Mouse (Mus musculus): ENCODE data around the gene Smo.
"Not testable (repeated sequence)": the region's sequence is repeated elsewhere in the genome, so short reads cannot be mapped to it uniquely, and the experiment has no call there.

The Smo gene

DNA sequence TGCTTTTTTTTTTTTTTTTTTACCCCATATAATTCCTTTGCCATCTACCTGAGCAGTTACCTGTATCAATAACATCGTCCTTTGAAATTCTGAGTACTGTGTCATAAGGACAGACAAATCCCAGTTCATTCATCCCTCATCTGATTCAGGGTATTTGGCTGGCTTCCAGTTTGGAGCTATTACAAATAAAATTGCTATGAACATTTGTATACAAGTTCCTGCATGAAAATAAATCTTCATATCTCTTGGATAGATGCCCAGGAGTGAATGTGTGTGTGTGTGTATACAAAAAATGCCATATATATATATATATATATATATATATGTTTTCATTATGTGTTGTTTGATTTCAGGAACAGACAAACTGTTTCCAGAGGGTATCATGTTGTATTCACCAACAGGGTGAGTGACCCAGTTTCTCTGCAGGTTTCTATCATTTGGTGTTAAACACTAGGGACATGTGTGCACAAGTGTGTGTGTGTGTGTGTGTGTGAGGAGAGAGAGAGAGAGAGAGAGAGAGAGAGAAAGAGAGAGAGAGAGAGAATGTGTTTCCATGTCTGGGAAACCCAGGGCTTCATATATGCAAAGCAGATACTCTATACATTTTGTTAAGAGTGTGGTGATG, 8.6 kb upstream of the Smo start:
- DNase-seq (ENCODE audit: low spot score in 2 of 2) = no peak

DNA sequence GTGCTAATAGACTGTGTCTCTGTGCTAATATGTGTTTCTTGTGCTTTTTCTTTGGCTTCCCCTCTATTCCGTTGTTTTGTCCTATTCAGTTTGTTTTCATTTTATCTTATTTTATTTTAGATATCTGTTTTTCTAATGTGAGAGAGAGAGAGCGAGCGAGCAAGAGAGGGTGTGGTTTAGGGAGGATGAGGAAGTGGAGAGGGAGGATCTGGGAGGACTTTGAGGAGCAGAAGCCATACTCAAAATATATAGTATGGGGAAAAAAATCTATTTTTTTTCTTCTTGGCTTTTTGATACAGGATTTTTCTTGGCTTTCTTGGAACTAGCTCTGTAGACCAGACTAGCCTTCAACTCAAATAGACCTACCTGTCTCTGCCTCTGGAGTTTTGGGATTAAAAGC, 7.3 kb upstream of the Smo start:
- no peak for DNase-seq (ENCODE audit: low spot score in 2 of 2)

DNA sequence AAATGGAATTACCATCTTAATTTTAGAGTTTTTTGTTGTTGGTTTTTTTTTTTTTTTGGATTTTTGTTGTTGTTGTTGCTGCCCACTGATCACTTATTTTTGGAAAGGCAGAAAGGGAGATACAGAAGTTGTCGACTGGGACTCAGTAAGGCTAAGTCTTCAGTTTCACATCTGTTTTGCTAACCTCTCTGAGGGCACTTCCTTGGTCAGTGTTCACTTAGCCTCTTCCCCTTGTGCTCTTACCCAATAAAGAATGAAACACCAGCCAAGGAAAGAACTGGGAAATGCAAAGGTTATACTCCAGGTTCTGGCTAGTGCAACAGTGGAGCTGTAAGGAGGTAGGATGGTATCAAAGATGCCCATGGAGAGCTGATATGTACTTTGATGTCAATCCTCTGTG, 5.8 kb upstream of the Smo start:
- no peak for DNase-seq (ENCODE audit: low spot score in 2 of 2)

DNA sequence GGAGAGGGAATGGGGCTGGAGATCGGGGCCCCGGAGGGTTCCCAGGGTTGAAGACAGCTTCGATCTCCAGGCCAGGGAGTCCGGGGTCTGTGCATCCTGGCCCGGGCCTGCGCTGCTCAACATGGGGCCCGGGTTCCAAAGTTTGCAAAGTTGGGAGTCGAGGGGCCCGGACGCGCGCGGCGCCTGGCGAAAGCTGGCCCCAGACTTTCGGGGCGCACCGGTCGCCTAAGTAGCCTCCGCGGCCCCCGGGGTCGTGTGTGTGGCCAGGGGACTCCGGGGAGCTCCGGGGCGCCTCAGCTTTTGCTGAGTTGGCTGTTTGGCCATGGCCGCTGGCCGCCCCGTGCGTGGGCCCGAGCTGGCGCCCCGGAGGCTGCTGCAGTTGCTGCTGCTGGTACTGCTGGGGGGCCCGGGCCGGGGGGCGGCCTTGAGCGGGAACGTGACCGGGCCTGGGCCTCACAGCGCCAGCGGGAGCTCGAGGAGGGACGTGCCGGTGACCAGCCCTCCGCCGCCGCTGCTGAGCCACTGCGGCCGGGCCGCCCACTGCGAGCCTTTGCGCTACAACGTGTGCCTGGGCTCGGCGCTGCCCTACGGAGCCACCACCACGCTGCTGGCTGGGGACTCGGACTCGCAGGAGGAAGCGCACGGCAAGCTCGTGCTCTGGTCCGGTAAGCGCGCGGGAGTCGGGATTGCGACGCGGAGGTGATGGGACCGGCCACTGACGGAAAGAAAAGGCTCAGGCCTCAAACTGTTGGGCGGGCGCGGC, 567 bp downstream of the Smo start:
- peak in 1 of 2 experiments; percentile 25 for DNase-seq (ENCODE audit: low spot score in 2 of 2)

DNA sequence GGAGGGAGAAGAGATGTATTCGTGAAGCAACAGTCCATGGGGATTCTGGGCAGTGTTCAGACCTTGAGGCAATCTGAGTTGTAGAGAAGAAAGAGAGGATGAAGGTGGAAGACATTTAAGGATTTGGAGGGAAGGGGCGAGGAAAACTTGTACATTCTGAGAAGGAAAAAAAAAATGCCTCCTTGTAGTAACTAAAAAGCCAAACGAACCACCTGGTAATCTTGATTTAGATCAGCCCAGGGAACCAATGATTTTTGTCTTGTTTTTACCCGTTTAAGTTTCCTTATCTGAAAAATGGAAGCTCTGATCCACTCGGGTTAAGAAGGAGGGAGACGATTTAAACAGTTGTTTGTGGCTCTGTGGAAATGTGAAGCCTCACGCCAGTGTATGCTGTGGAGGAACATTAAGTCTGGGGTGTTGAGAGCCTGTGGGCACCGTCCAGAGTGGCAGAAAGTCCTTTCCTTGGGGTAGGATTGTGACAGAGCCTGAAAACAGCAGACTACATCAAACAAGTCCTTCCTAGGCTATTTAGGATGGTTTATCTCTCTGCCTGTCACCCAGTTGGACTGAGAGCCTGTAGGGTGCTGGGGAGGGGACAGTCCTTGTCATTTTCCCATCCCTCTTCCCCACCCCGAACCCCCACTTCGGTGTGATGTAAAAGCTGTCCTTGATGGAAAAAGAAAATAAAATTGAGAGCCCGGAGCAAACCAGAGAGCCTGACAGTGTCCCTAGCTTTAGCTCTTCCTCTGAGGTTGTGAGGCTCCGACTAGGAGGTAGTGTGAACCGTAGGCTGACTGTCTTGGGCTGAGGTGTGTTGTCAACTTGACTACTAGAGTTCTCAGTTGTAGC, 1.5 kb downstream of the Smo start:
- no peak for DNase-seq (ENCODE audit: low spot score in 2 of 2)

DNA sequence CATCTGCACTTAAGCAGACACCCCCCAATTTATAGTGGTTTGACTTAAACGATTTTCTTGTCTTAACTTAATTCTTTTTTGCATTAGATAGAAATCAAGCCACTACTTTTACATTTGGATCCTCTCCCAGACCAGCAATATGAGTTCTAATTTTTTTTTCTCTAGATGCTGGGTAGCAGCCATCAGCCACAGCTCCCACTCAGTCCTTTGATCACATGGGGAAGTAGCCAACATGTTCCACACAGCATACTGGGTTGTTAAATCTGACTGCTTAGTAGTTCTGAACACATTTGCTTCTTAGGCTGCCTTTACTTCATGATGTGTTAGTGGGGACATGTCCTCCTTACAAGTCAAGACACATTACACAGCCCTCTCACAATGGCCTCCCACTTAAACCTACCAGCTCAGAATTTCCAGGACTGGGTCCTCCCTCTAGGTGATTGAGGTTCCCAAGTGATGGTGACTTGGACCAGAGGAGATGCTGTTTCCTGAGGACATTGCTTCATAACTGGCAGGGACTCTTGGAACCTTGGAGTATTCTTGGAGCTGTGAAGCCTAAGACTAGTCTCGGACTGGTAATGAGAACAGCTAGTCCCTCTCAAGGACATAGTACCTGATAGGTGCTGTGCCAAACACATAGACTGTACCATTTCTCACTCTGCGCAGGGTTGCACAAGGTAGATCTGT, 16.3 kb downstream of the Smo start:
- no peak for DNase-seq (ENCODE audit: low spot score in 2 of 2)

DNA sequence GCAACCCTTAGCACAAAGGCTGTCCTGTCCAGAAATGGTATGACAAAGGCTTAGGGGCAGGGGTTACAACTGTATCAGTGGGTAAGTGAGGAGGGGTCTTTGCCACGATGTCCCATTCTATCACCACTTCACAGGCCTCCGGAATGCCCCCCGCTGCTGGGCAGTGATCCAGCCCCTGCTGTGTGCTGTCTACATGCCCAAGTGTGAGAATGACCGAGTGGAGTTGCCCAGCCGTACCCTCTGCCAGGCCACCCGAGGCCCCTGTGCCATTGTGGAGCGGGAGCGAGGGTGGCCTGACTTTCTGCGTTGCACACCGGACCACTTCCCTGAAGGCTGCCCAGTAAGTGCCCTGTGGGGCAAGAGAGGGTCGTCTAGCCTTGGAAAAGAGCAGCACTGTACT, 18.0 kb downstream of the Smo start:
- DNase-seq (ENCODE audit: low spot score in 2 of 2) = no peak

DNA sequence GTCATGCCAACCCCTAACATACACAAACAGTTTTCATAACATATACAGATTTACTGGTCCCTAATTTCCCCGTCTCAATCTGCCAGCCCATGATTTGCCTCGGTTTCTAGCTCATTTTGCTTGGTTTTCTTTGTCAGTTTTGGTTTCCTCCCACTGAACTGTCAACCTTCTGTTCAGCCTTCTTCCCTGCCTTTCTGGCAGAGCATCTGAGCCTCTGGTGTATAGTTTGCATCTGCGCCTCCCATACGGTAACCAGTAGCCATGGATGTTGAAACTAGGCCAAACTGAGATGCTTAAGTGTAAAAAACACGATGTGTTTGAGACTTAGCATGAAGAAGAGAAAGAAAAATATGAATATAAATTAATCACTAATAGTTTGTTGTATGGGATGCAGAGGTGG, 20.7 kb downstream of the Smo start:
- DNase-seq (ENCODE audit: low spot score in 2 of 2) = no peak

DNA sequence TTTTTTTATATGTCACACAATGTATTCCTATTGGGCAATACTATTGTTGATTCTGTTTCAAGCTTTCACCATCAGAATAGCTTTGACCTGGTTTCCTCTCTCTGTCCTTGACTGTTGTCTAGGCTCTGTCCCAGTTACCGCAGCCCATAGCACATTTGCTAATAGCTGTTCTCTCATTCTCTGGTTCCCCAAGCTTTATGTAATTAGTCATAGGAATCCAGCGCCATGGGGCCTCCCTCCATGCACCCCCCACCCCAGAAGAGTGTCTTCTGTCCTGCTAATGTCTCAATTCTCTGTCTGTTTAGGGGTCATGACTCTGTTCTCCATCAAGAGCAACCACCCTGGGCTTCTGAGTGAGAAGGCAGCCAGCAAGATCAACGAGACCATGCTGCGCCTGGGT, 21.2 kb downstream of the Smo start:
- no peak for DNase-seq (ENCODE audit: low spot score in 2 of 2)

DNA sequence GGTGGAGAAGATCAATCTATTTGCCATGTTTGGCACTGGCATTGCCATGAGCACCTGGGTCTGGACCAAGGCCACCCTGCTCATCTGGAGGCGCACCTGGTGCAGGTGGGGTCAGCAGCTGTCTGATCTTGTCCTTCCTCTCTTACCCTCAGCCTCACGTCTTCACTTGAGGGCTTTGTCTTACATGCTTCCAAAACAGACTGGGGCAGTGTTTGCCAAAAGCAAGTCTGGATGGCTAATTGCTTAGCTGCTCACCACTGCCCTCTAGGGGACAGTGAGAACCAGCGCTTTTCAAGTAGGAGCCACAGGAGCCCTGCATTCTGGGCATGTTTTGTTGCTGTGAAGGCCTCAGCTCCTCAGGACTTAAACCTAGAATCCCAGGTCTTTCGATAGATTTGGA, 23.1 kb downstream of the Smo start:
- DNase-seq (ENCODE audit: low spot score in 2 of 2) = peak; percentile 54 to 71

DNA sequence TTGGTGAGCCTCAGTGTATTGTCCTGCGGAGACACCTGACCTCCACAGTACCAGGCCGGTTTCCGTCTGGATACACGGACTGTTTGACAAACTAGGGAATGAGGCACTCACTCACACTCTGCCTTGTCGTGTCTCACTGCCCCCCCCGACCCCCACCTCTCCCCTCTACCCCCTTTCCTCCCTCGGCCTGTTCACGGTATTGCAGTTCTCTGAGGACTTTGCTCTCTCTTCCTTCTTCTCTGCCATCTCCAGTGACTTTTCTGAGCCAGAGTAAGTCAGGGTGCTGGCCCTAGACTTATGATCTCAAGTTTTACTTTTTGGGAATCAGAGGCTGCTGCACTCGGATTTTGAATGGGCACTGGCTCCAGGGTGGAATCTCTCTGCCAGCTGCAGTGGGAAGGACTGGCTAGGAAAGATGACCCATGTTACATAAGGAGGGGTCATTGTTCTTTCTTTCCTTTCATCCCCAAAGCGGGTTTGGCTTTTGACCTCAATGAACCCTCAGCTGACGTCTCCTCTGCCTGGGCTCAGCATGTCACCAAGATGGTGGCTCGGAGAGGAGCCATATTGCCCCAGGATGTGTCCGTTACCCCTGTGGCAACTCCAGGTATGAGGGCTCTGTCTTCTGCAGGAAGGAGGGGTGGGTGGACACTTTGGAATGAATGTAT, 23.8 kb downstream of the Smo start:
- DNase-seq (ENCODE audit: low spot score in 2 of 2) = no peak

DNA sequence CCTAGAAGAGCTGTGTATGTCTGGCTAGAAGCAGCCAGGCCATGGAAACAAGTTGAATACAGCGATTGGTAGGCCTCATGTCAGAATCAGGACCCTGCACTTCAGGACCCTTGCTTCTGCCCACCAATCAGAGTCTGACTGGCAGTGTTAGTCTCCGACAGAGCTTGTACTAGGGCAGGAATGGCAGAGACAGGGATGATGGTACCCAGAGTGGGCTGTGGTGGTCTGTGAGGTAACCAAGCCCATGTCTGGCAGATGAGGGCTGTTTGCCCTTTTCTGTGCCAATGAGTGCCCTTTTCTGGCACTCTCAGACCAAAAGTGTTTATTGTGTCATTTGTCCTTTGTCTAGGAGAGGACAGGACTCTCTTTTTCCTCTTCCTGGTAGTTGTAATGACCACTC, 25.1 kb downstream of the Smo start:
- not testable (repeated sequence) for DNase-seq (ENCODE audit: low spot score in 2 of 2)

DNA sequence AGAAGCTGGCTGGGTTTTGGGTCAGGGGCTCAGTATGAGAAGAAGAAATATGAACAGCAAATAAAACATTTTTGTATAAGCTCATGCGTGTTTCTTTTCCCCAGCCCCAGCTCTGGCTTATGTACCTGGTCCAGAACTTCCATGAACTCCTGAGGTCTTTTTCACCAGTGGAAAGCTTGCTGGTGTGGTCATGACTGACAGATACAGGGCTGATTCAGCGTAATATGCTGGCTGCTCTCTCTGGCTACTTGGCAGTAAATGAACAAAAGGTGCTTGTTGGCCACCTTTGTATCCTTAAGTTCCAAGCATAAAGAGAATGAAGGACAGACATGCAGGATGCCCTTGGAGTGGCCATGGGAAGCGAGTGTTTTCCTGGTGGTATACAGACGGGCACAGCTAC, 26.0 kb downstream of the Smo start:
- no peak for DNase-seq (ENCODE audit: low spot score in 2 of 2)

DNA sequence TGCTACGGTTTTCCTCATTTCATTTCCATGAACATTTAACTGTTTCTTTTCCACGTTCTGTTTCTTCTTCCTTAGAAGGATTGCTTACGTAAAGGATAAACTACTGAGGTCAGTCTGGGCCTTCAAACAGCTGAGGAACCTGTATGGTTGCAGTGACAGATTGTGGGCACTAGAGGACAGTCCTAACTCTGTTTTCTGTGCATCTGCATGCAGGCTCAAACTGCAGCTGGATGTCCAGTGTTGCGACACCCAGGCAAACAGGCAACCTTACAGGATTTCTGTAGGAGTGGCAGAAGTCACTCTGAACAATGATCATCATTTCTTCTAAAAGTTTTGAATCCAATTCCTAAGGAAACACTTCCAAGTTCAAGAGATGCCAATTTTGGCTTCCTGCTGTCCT, 27.2 kb downstream of the Smo start:
- DNase-seq (ENCODE audit: low spot score in 2 of 2) = no peak

DNA sequence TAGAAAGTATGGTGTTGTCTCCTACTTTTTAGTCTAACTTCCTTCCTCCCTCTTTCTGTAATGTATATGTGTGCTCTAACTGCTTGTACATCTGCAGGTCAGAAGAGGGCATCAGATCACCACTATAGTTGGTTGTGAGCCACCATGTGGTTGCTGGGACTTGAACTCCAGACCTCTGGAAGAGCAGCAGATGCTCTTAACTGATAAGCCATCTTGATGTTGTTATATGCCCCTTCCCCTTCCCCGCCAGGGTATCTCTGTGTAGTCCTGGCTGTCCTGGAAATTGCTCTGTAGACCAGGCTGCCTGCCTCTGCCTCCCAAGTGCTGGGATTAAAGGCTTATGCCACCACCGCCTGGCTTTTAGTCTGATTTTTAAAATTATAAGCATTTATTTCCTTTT, 31.6 kb downstream of the Smo start:
- no peak for DNase-seq (ENCODE audit: low spot score in 2 of 2)

DNA sequence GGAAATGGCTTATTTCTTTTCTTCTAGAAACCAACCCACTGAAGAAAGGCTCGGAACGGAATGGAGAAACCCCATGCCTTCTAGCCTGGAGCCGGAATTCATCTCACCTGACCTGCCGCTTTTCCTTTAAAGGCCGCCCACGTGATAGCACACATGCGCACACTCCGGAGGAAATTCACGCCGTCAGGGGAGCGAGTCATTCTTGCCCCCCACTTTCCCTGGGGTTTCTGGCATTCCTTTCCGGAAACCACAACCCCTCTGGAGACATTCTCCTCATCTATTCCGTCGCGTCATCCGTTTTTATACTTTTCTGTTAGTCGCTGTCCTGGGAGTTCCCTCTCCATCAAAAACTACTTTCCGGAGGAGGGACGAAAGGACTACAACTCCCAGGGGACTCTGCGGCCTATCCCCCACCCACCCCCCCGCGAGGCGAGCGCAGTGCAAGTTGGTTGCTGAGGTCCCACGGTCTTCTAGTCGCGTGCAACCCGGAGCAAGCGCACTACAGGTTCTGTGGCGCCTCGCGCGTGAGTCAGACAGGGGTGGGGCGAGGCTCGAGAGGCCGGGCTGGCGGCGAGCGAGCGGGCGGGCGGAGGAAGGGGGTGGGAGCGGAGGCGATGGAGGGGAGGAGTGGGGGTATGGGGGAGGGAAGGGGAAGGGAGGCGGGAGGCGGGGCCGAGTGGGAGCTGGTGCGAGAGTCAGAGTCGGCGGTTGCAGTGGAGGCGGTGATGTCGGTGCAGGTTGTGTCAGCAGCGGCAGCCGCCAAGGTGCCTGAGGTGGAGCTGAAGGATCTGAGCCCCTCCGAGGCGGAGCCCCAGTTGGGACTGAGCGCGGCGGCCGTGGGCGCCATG, 32.7 kb downstream of the Smo start, which contains the start of gene Ahcyl2:
Ahcyl2 (plus strand) TSS at position 199 of the 848 bp plus-strand sequence.
- peak; percentile 95 to 96 for DNase-seq (ENCODE audit: low spot score in 2 of 2)

DNA sequence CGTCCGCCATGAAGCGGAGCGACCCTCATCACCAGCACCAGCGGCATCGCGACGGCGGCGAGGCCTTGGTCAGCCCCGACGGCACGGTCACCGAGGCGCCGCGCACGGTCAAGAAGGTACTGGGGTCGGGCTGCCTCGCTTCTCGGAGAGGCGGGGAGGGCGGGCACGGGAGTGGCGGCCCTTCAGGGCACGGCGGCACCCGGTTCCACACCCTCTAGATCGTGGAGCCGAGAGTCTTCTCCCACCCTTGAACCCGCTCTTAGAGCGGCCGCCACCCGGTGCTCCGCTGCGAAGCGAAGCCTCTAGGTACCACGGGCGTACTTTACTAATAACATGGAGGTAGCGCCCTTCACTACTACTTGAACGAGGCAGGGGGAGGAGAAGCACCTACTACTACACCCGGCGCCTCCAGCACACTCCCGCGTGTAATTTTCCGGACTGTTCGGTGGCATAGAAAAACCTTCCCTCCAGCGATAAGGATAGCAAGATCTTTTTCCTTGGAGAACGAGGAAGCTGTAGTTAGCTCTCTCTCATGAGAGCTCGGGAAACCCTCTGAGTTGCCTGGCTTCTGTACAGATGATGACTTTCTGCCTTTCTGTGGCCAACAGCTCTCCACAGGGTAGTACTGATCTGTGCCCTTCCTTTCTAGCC, 33.6 kb downstream of the Smo start:
- DNase-seq (ENCODE audit: low spot score in 2 of 2) = no peak

DNA sequence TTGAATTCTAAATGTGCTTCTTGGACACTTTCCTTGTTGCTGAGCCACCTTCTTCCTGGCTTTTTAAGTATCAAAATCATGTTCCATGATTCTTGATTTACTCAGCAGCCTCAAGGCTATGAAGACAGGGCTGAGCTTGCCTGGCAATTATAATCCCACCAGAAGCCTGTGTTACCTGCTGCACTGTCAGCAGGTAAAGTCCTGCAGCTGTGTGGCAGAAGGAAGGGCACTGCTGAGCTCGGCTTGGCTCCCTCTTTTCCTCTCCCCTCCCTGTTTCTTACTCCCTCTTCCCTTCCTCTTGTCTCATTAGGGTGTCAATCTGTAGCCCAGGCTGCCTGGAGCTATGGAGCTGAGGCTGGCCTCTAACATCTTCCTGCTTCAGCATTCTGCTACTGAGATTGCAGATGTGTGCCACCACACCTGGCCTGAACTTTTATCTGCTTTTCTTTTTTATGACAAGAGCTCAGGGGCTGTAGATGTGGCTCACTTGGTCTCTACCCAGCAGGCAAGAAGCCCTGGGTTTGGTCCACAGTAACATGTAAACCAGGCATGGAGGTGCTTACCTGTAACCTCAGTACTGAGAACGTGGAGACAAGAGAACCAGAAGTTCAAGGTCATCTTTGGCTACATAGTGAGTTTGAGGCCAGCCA, 35.5 kb downstream of the Smo start:
- DNase-seq (ENCODE audit: low spot score in 2 of 2) = no peak

DNA sequence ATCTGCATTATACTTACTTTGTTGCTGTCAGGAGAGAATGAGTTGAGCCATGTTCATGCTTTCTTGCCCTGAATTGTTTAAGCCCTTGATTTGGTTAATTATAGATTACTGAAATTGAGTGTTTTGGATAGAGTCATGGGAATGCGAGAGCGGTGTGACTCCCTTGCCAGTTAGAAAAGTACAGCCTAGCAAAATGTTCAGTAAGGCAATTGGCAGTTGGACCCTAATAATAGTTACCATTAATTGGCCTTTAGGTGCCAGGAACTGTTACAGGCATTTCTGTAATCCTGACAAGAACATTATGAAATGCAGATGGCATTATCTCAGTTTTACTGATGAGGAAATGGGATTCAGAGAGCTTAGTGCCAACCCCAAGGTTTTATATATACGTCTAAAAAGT, 36.9 kb downstream of the Smo start:
- no peak for DNase-seq (ENCODE audit: low spot score in 2 of 2)

DNA sequence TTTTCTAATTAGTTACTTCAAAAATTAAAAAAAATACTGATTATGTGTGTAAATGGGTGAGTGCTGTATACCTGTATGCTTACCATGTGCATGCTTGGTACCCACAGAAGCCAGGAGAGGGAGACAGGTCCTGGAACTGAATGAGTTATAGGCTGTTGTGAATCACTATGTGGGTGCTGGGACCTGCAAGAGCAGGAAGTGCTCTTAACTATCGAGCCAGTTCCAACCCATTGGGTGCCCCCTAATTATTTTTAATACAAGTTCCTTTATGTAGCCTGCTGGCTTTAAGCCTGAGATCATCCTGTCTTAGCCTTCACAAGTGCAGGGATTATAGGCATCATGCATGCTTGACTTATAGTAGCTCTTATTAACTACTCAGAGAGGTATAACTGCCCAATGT, 38.9 kb downstream of the Smo start:
- no peak for DNase-seq (ENCODE audit: low spot score in 2 of 2)
